Mouse (Mus musculus) midbrain, postnatal 0 days (tissue): ENCODE data around the gene Nrde2. TPM values are rescaled to one million over a fixed set of nuclear protein-coding genes. Genes with fewer than 3 reads are reported as not detected.
"Not testable (repeated sequence)": the region's sequence is repeated elsewhere in the genome, so short reads cannot be mapped to it uniquely, and the experiment has no call there.

ENCODE experiments used
- ATAC-seq: fragments of 200-750 bp; cut with Nextera tagmentation; 2 replicates; pipeline ENCODE4 v1.8.0; 2017; ENCODE audit warnings: moderate number of reproducible peaks, mild to moderate bottlenecking, moderate TSS enrichment, moderate library complexity; ENCODE audit not compliant: low FRiP score
- DNase-seq: peaks from one replicate; pipeline ENCODE4 v3.0.0-alpha.2; 2015; ENCODE audit warnings: low spot score
- H3K27ac ChIP-seq: fragments of 300-500 bp; sonication (generic); 2 replicates; pipeline ENCODE4 v1.5.1; 2014; ENCODE audit warnings: low read depth, mild to moderate bottlenecking, low read length, mixed read lengths
- H3K27me3 ChIP-seq: fragments of 300-500 bp; sonication (generic); 2 replicates; pipeline ENCODE4 v1.6.1; 2014; ENCODE audit warnings: low read length, control low read depth, mixed read lengths; ENCODE audit not compliant: insufficient read depth
- H3K36me3 ChIP-seq: fragments of 300-500 bp; sonication (generic); 2 replicates; pipeline ENCODE4 v1.6.1; 2014; ENCODE audit warnings: low read length, control low read depth, mixed read lengths; ENCODE audit not compliant: insufficient read depth
- H3K4me1 ChIP-seq: fragments of 300-500 bp; sonication (generic); 2 replicates; pipeline ENCODE4 v1.6.1; 2014; ENCODE audit warnings: mild to moderate bottlenecking, control low read depth, antibody characterized with exemption, low read length, mixed read lengths; ENCODE audit not compliant: insufficient read depth
- H3K4me2 ChIP-seq: fragments of 300-500 bp; sonication (generic); 2 replicates; pipeline ENCODE4 v1.6.1; 2014; ENCODE audit warnings: low read depth, mild to moderate bottlenecking, low read length, mixed read lengths; ENCODE audit not compliant: poor library complexity, severe bottlenecking
- H3K4me3 ChIP-seq: fragments of 300-500 bp; sonication (generic); 2 replicates; pipeline ENCODE4 v1.5.1; 2014; ENCODE audit warnings: low read depth, mild to moderate bottlenecking, low read length, moderate library complexity
- H3K9ac ChIP-seq: fragments of 300-500 bp; sonication (generic); replicated peaks from 2 replicates; pipeline ENCODE4 v1.6.1; 2014; ENCODE audit warnings: mild to moderate bottlenecking, low read length, moderate library complexity, mixed read lengths; ENCODE audit not compliant: poor library complexity, severe bottlenecking
- H3K9me3 ChIP-seq: fragments of 300-500 bp; sonication (generic); 2 replicates; pipeline ENCODE4 v1.6.1; 2016; ENCODE audit warnings: low read length, control low read depth
- CTCF ChIP-seq: IDR thresholded peaks from 2 replicates; pipeline ENCODE4 v1.5.1; 2016; ENCODE audit warnings: antibody characterized with exemption, mild to moderate bottlenecking
- WGBS: fragments of 180-500 bp; shearing (Covaris S2); extraction: QIAGEN DNeasy Blood & Tissue Kit; methylation state at CpG from one replicate; pipeline ENCODE4 v1.1.7; 2014; 5-methylcytosine and 5-hydroxymethylcytosine counted together
- polyA plus RNA-seq: library from polyadenylated mRNA; unstranded; fragments of >200 nt; fragmentation: Nextera tagmentation; extraction: Ambion mirVana; gene quantifications from 2 replicates; pipeline ENCODE4 v1.2.1, GENCODE M21; 2015
- total RNA-seq: library from RNA; depleted of rRNA; stranded (reverse); fragments of >200 nt; gene quantifications from 2 replicates; pipeline ENCODE4 v1.2.3, GENCODE M21; 2014

Gene Nrde2
- total and polyA plus RNA-seq, 2 experiments from 2014 or later: 13.1 to 13.9 TPM

GRCm38 (mm10) chr12:100184976-100185375, 25.5 kb upstream of the Nrde2 start:
- not testable (repeated sequence) for H3K36me3 ChIP-seq, H3K4me1 ChIP-seq, H3K4me3 ChIP-seq, ATAC-seq, H3K9me3 ChIP-seq, H3K4me2 ChIP-seq, H3K9ac ChIP-seq, H3K27ac ChIP-seq, H3K27me3 ChIP-seq, DNase-seq
- peak; percentile 50 for TF ChIP-seq CTCF
- 86% methylated on average over 2 of the region's 2 CpGs for WGBS

DNA sequence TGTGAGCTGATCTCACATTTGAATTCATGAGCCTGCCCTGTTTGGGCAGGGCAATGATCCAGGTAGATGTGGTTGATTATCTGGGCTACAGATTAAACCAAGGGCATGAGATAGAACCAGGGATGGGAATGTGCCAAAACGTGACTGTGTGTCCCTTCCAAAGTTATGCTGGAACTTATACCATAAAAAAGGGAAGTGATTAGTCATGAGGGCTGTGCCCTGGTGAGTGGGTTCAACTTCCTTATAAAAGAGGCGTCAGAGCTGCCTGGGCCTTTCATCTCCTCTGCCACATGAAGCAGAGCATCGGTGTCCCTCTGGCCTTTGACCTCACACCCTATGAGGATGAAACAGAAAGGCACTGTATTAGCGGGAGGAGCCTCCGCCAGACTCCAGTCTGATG, 24.5 kb upstream of the Nrde2 start:
- WGBS: 82% methylated on average over 5 of the region's 5 CpGs

DNA sequence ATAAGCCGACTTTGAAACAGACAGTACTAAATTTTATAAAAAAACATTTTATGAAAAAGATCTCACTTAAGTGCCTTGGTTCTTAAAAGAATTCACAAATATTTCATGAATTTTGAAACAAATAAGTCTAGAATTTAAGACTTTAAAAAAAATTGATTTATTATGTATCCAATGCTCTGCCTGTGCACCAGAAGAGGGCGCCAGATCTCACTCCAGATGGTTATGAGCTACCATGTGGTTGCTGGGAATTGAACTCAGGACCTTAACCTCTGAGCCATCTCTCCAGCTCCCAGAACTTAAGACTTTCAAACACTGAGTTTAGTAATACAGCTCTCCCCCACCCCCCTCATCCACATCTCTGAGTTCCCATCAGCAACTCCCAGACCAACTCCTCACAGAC, 23.2 kb upstream of the Nrde2 start:
- TF ChIP-seq CTCF: peak; percentile 45
- ATAC-seq (no peak), DNase-seq (no peak)
- Histone ChIP-seq H3K4me2 (no peak overlapping the region), H3K9me3 (no peaks in the 10 kb centered on the region), H3K27me3 (no peaks in the 10 kb centered on the region), H3K9ac (no peak overlapping the region), H3K4me3 (no peak overlapping the region), H3K36me3 (no peaks in the 10 kb centered on the region), H3K4me1 (no peaks in the 10 kb centered on the region), H3K27ac (no peak overlapping the region)
- WGBS: 90% methylated on average over 2 of the region's 2 CpGs

More for the DNA sequence above, 24.5 kb upstream of the Nrde2 start:
- Histone ChIP-seq H3K4me1 (0 out of 2 replicates have a peak, but pooled peaks cover 6% of the 10 kb centered on the region), H3K9ac (no peak overlapping the region), H3K27me3 (no peaks in the 10 kb centered on the region), H3K4me3 (no peak overlapping the region), H3K9me3 (no peaks in the 10 kb centered on the region), H3K36me3 (no peaks in the 10 kb centered on the region), H3K27ac (no peak overlapping the region), H3K4me2 (no peak overlapping the region)
- DNase-seq: no peak
- TF ChIP-seq CTCF: no peak
- ATAC-seq: no peak

GRCm38 (mm10) chr12:100180802-100181201, 21.3 kb upstream of the Nrde2 start:
- Histone ChIP-seq H3K9me3 (no peaks in the 10 kb centered on the region), H3K4me3 (no peak overlapping the region), H3K9ac (no peak overlapping the region), H3K27me3 (no peaks in the 10 kb centered on the region), H3K4me2 (no peak overlapping the region), H3K4me1 (no peaks in the 10 kb centered on the region), H3K36me3 (no peaks in the 10 kb centered on the region), H3K27ac (no peak overlapping the region)
- TF ChIP-seq CTCF: no peak
- ATAC-seq: no peak
- no peak for DNase-seq
- WGBS: 90% methylated on average over 13 of the region's 13 CpGs

DNA sequence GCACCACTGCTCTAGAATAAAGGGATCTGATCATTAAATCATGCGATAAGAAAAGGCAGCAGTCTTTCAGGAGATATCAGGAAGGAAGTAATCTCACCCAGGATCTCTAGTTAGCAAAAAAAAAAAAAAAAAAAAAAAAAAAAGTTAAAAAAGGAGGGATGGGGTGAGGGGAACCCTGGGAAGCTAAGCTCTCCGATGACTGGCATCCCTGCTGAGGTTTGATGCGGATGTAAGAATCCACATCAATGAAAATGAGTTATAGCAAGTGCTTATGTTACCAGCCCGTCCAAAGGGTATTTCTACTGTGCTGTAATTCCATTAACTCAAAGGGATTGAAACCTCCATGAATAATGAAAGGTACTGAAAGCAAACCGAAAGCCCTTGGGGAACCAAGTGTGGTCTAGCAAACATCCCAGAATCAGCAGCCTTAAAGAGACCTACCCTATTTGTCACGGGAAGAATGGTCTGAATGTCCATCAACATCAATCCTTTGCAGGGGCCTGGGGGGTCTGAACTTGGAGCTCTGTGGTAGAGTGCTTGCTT, 19.5 kb upstream of the Nrde2 start:
- Histone ChIP-seq H3K4me1 (no peaks in the 10 kb centered on the region), H3K9ac (no peak overlapping the region), H3K36me3 (no peaks in the 10 kb centered on the region), H3K4me3 (no peak overlapping the region), H3K4me2 (no peak overlapping the region), H3K27ac (no peak overlapping the region), H3K9me3 (no peaks in the 10 kb centered on the region), H3K27me3 (no peaks in the 10 kb centered on the region)
- 22% methylated on average over 6 of the region's 6 CpGs for WGBS
- ATAC-seq: no peak
- DNase-seq: no peak
- no peak for TF ChIP-seq CTCF

- 46% methylated on average over 11 of the region's 11 CpGs for WGBS
- Histone ChIP-seq H3K4me1 (no peaks in the 10 kb centered on the region), H3K27me3 (no peaks in the 10 kb centered on the region), H3K27ac (no peak overlapping the region), H3K9ac (no peak overlapping the region), H3K4me2 (no peak overlapping the region), H3K4me3 (no peak overlapping the region), H3K36me3 (no peaks in the 10 kb centered on the region), H3K9me3 (no peaks in the 10 kb centered on the region)
- TF ChIP-seq CTCF: no peak
- DNase-seq (peak; percentile 69), ATAC-seq (no peak)
These were observed 17.1 kb upstream of the Nrde2 start for GRCm38 (mm10) chr12:100176469-100177056.
